In genomic region chr14:55585566-55585960, GRCm38 (mm10) we compare ENCODE assay signal across 8 mouse cellular contexts. TPM values are rescaled to one million over a fixed set of nuclear protein-coding genes. Genes with fewer than 3 reads are reported as not detected.
DNase-seq lines count a peak whose midpoint lies in the region; ATAC-seq lines count a peak whose summit lies in the region.

No protein-coding gene starts in this region.

- peak overlapping the region; percentile 74; the same call in 1 of the 2 replicates for H3K27ac ChIP-seq in forebrain, embryonic 10.5 days
- no peak overlapping the region for H3K27ac ChIP-seq in forebrain, embryonic 11.5 days (ENCODE audit: low read depth, low read length)
- no peak overlapping the region for H3K27ac ChIP-seq in limb, embryonic 13.5 days
- H3K27ac ChIP-seq in stomach, embryonic 15.5 days: peak overlapping the region; percentile 54

- peaks cover 31% of the 10 kb centered on the region for H3K36me3 ChIP-seq in forebrain, embryonic 10.5 days (replicated peaks)
- H3K36me3 ChIP-seq in forebrain, embryonic 11.5 days (ENCODE audit: control insufficient read depth, insufficient read depth, low read length): no peaks in the 10 kb centered on the region; the same call in 1 of the 2 replicates
- peaks cover 40% of the 10 kb centered on the region for H3K36me3 ChIP-seq in limb, embryonic 13.5 days
- peaks cover 10% of the 10 kb centered on the region; the same call in 1 of the 2 replicates for H3K36me3 ChIP-seq in stomach, embryonic 15.5 days

- no peak overlapping the region for H3K4me2 ChIP-seq in forebrain, embryonic 11.5 days (ENCODE audit: low read depth, low read length, severe bottlenecking)
- H3K4me2 ChIP-seq in limb, embryonic 13.5 days (replicated peaks): peak overlapping the region; percentile 84
- peak overlapping the region; percentile 87 for H3K4me2 ChIP-seq in stomach, embryonic 15.5 days

- H3K9me3 ChIP-seq in forebrain, embryonic 10.5 days: no peaks in the 10 kb centered on the region
- no peaks in the 10 kb centered on the region for H3K9me3 ChIP-seq in forebrain, embryonic 11.5 days (ENCODE audit: control insufficient read depth, low read length)
- no peaks in the 10 kb centered on the region for H3K9me3 ChIP-seq in limb, embryonic 13.5 days
- no peaks in the 10 kb centered on the region for H3K9me3 ChIP-seq in stomach, embryonic 15.5 days

- ATAC-seq in forebrain, embryonic 11.5 days (replicated peaks; ENCODE audit: low FRiP score): no peak
- ATAC-seq in limb, embryonic 13.5 days (ENCODE audit: low FRiP score, low read depth): no peak
- ATAC-seq in stomach, embryonic 15.5 days (ENCODE audit: insufficient read depth, low FRiP score, low read depth): peak; percentile 51; the same call in 1 of the 2 replicates

- 64% methylated on average over 6 of the region's 6 CpGs for WGBS in forebrain, embryonic 10.5 days
- 56% methylated on average over 6 of the region's 6 CpGs for WGBS in forebrain, embryonic 11.5 days
- 56% methylated on average over 6 of the region's 6 CpGs for WGBS in limb, embryonic 13.5 days
- 39% methylated on average over 6 of the region's 6 CpGs for WGBS in stomach, embryonic 15.5 days

- no peak overlapping the region for H3K9ac ChIP-seq in forebrain, embryonic 11.5 days (ENCODE audit: low read length)
- H3K9ac ChIP-seq in limb, embryonic 13.5 days: no peak overlapping the region
- peak overlapping the region; percentile 19; the same call in 1 of the 2 replicates for H3K9ac ChIP-seq in stomach, embryonic 15.5 days

- no peak for DNase-seq in forebrain, embryonic 10.5 days (ENCODE audit: extremely low spot score, low spot score)
- DNase-seq in forebrain, embryonic 11.5 days (ENCODE audit: low spot score): no peak
- DNase-seq in thymus, postnatal 14 days: peak; percentile 30
- DNase-seq in thymus, postnatal 10 days (ENCODE audit: low spot score in 2 of 2): no peak
- no peak for DNase-seq in right cerebral cortex, postnatal 14 days
- DNase-seq in left cerebral cortex, adult 18-20 months (ENCODE audit: low spot score in 2 of 2): no peak

- peaks cover 18% of the 10 kb centered on the region for H3K27me3 ChIP-seq in forebrain, embryonic 10.5 days (ENCODE audit: poor library complexity, severe bottlenecking)
- no peaks in the 10 kb centered on the region; the same call in 1 of the 2 replicates for H3K27me3 ChIP-seq in forebrain, embryonic 11.5 days (ENCODE audit: control insufficient read depth, insufficient read depth, low read length)
- H3K27me3 ChIP-seq in limb, embryonic 13.5 days: peaks cover 13% of the 10 kb centered on the region
- no peaks in the 10 kb centered on the region for H3K27me3 ChIP-seq in stomach, embryonic 15.5 days (replicated peaks)

- peaks cover 34% of the 10 kb centered on the region for H3K4me1 ChIP-seq in forebrain, embryonic 10.5 days
- peaks cover 9% of the 10 kb centered on the region; the same call in 1 of the 2 replicates for H3K4me1 ChIP-seq in forebrain, embryonic 11.5 days (replicated peaks; ENCODE audit: control insufficient read depth, insufficient read depth, low read length)
- H3K4me1 ChIP-seq in limb, embryonic 13.5 days: peaks cover 24% of the 10 kb centered on the region
- peaks cover 18% of the 10 kb centered on the region for H3K4me1 ChIP-seq in stomach, embryonic 15.5 days

- peak overlapping the region; percentile 67; the same call in 1 of the 2 replicates for H3K4me3 ChIP-seq in forebrain, embryonic 10.5 days
- no peak overlapping the region for H3K4me3 ChIP-seq in forebrain, embryonic 11.5 days (ENCODE audit: low read depth, low read length)
- peak overlapping the region; percentile 55 for H3K4me3 ChIP-seq in limb, embryonic 13.5 days
- peak overlapping the region; percentile 57 for H3K4me3 ChIP-seq in stomach, embryonic 15.5 days (replicated peaks)

RNA-seq across cellular contexts. Expression of gene Emc9, which starts 0.5 kb away (rescaled TPM):
- 5.3 and 5.4 TPM in 2 replicates for polyA plus RNA-seq in forebrain, embryonic 10.5 days (2016; fragmentation: Nextera tagmentation; extraction: Ambion mirVana)
- 3.4 and 4.7 TPM in 2 replicates for polyA plus RNA-seq in forebrain, embryonic 11.5 days (2014; fragmentation: Nextera tagmentation; extraction: Ambion mirVana)
- 4.9 and 5.0 TPM in 2 replicates for polyA plus RNA-seq in limb, embryonic 13.5 days (2015; fragmentation: Nextera tagmentation; extraction: Ambion mirVana)
- polyA plus RNA-seq in stomach, embryonic 15.5 days (2015; fragmentation: Nextera tagmentation; extraction: Ambion mirVana): 9.4 and 11.2 TPM in 2 replicates
- total RNA-seq in left cerebral cortex, adult 18-20 months (2021): 10 to 100 TPM; 44.7 to 58.2 TPM

RNA-seq across cellular contexts. Expression of gene Psme2, which starts 5.3 kb away (rescaled TPM):
- 154 and 171 TPM in 2 replicates for polyA plus RNA-seq in forebrain, embryonic 10.5 days (2016; fragmentation: Nextera tagmentation; extraction: Ambion mirVana)
- polyA plus RNA-seq in forebrain, embryonic 11.5 days (2014; fragmentation: Nextera tagmentation; extraction: Ambion mirVana): 178 and 187 TPM in 2 replicates
- 251 and 280 TPM in 2 replicates for polyA plus RNA-seq in limb, embryonic 13.5 days (2015; fragmentation: Nextera tagmentation; extraction: Ambion mirVana)
- polyA plus RNA-seq in stomach, embryonic 15.5 days (2015; fragmentation: Nextera tagmentation; extraction: Ambion mirVana): 265 and 289 TPM in 2 replicates
- total RNA-seq in left cerebral cortex, adult 18-20 months (2021): 10 to 100 TPM; 59.6 to 65.7 TPM

RNA-seq across cellular contexts. Expression of gene Rnf31, which starts 5.9 kb away (rescaled TPM):
- 20.5 and 21.3 TPM in 2 replicates for polyA plus RNA-seq in forebrain, embryonic 10.5 days (2016; fragmentation: Nextera tagmentation; extraction: Ambion mirVana)
- polyA plus RNA-seq in forebrain, embryonic 11.5 days (2014; fragmentation: Nextera tagmentation; extraction: Ambion mirVana): 13.7 and 18.1 TPM in 2 replicates
- polyA plus RNA-seq in limb, embryonic 13.5 days (2015; fragmentation: Nextera tagmentation; extraction: Ambion mirVana): 22.5 and 23.2 TPM in 2 replicates
- 16.7 and 18.4 TPM in 2 replicates for polyA plus RNA-seq in stomach, embryonic 15.5 days (2015; fragmentation: Nextera tagmentation; extraction: Ambion mirVana)
- total RNA-seq in left cerebral cortex, adult 18-20 months (2021): 10 to 100 TPM; 42.0 to 46.2 TPM

RNA-seq across cellular contexts. Expression of gene Psme1, which starts 7.6 kb away (rescaled TPM):
- 90.9 and 94.3 TPM in 2 replicates for polyA plus RNA-seq in forebrain, embryonic 10.5 days (2016; fragmentation: Nextera tagmentation; extraction: Ambion mirVana)
- 100 and 105 TPM in 2 replicates for polyA plus RNA-seq in forebrain, embryonic 11.5 days (2014; fragmentation: Nextera tagmentation; extraction: Ambion mirVana)
- 145 and 150 TPM in 2 replicates for polyA plus RNA-seq in limb, embryonic 13.5 days (2015; fragmentation: Nextera tagmentation; extraction: Ambion mirVana)
- 159 and 176 TPM in 2 replicates for polyA plus RNA-seq in stomach, embryonic 15.5 days (2015; fragmentation: Nextera tagmentation; extraction: Ambion mirVana)
- total RNA-seq in left cerebral cortex, adult 18-20 months (2021): 10 to 100 TPM; 47.2 to 58.6 TPM

RNA-seq across cellular contexts. Expression of gene Fitm1, which starts 10.1 kb away (rescaled TPM):
- not detected in 2 replicates for polyA plus RNA-seq in forebrain, embryonic 10.5 days (2016; fragmentation: Nextera tagmentation; extraction: Ambion mirVana)
- not detected in 2 replicates for polyA plus RNA-seq in forebrain, embryonic 11.5 days (2014; fragmentation: Nextera tagmentation; extraction: Ambion mirVana)
- 22.5 and 25.5 TPM in 2 replicates for polyA plus RNA-seq in limb, embryonic 13.5 days (2015; fragmentation: Nextera tagmentation; extraction: Ambion mirVana)
- 0.50 and 1.2 TPM in 2 replicates for polyA plus RNA-seq in stomach, embryonic 15.5 days (2015; fragmentation: Nextera tagmentation; extraction: Ambion mirVana)
- total RNA-seq in left cerebral cortex, adult 18-20 months (2021): not detected

Comparison
In these comparisons a context has a peak if more than half of its experiments do, and no peak if none do; other contexts are left out.
1. H3K27ac ChIP-seq: peak in forebrain, embryonic 10.5 days (single experiment) and stomach, embryonic 15.5 days (single experiment); none in forebrain, embryonic 11.5 days (single experiment) and limb, embryonic 13.5 days (single experiment).